Mouse (Mus musculus) heart, embryonic 16.5 days (tissue): ENCODE measurements at regions not wholly inside any gene's neighbourhood (a gene's known extent, or its start where the extent isn't known, plus 50 kb on each side); places are given as distances from the start of the nearest gene placed in this dataset.

ENCODE experiments used
- ATAC-seq: fragments of 200-750 bp; cut with Nextera tagmentation; replicated peaks from 2 replicates; pipeline ENCODE4 v1.8.0; 2017; ENCODE audit warnings: moderate number of reproducible peaks; ENCODE audit not compliant: insufficient read depth, low FRiP score; ENCODE audit errors: extremely low read depth
- H3K27ac ChIP-seq: fragments of 300-500 bp; sonication (generic); 2 replicates; pipeline ENCODE4 v1.5.1; 2014; ENCODE audit warnings: mild to moderate bottlenecking, low read length, control low read depth, moderate library complexity
- H3K27me3 ChIP-seq: fragments of 300-500 bp; sonication (generic); 2 replicates; pipeline ENCODE4 v1.6.1; 2014; ENCODE audit warnings: low read length, mixed read lengths; ENCODE audit not compliant: control insufficient read depth, insufficient read depth
- H3K36me3 ChIP-seq: fragments of 300-500 bp; sonication (generic); 2 replicates; pipeline ENCODE4 v1.6.1; 2014; ENCODE audit not compliant: control insufficient read depth, insufficient read depth
- H3K4me1 ChIP-seq: fragments of 300-500 bp; sonication (generic); 2 replicates; pipeline ENCODE4 v1.6.1; 2014; ENCODE audit warnings: low read length, mixed read lengths; ENCODE audit not compliant: control insufficient read depth, insufficient read depth
- H3K4me2 ChIP-seq: fragments of 300-500 bp; sonication (generic); 2 replicates; pipeline ENCODE4 v1.6.1; 2014; ENCODE audit warnings: low read depth, mild to moderate bottlenecking, control low read depth, low read length
- H3K4me3 ChIP-seq: fragments of 300-500 bp; sonication (generic); 2 replicates; pipeline ENCODE4 v1.5.1; 2014; ENCODE audit warnings: mild to moderate bottlenecking, control low read depth, low read length
- H3K9ac ChIP-seq: fragments of 300-500 bp; sonication (generic); 2 replicates; pipeline ENCODE4 v1.6.1; 2014; ENCODE audit warnings: low read length, control low read depth
- H3K9me3 ChIP-seq: fragments of 300-500 bp; sonication (generic); replicated peaks from 2 replicates; pipeline ENCODE4 v1.6.1; 2016; ENCODE audit warnings: low read length; ENCODE audit not compliant: control insufficient read depth
- WGBS: fragments of 180-500 bp; shearing (Covaris S2); extraction: QIAGEN DNeasy Blood & Tissue Kit; methylation state at CpG from one replicate; pipeline ENCODE4 v1.1.7; 2014; 5-methylcytosine and 5-hydroxymethylcytosine counted together

DNA sequence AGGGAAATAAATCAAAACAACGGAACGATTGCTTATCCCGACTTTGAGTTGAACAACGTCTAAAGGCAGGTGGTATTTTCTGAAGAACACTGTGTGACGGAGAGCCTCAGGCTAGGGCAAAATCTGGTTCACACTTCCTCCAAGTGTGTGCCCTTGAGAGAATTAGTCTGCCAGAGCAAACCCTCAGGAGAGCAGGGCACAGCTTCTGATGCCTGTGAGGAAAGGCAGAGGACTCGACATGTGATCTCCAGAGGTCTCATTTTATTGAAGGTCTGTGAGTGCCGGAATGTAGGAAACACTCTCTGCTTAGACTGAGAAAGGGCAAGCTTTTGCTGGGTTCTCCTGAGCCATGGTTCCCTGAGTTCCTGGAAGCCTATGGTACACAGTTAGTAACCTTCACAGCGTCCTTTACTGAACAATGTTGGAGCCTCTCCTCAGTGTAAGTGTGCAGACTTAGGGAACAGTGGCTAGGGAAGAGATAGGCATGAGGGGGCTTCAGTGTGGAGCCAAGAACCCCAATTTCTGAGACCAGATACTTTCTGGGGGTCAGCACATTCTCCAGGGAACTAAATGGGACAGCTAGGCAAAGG lies 77.1 kb downstream of the Cd24a start:
- H3K4me3 ChIP-seq, result no peak overlapping the region
- H3K4me2 ChIP-seq, result no peak overlapping the region
- H3K27ac ChIP-seq, result peak overlapping the region; percentile 9; the same call in 1 of the 2 replicates
- peaks cover 5% of the 10 kb centered on the region; the same call in 1 of the 2 replicates for H3K4me1 ChIP-seq
- H3K27me3 ChIP-seq, result no peaks in the 10 kb centered on the region
- H3K9ac ChIP-seq, result no peak overlapping the region
- H3K36me3 ChIP-seq, result no peaks in the 10 kb centered on the region
- 41% methylated on average over 8 of the region's 8 CpGs for WGBS
- ATAC-seq, result no peak; the same call in 1 of the 2 replicates
- H3K9me3 ChIP-seq, result peaks cover 2% of the 10 kb centered on the region

DNA sequence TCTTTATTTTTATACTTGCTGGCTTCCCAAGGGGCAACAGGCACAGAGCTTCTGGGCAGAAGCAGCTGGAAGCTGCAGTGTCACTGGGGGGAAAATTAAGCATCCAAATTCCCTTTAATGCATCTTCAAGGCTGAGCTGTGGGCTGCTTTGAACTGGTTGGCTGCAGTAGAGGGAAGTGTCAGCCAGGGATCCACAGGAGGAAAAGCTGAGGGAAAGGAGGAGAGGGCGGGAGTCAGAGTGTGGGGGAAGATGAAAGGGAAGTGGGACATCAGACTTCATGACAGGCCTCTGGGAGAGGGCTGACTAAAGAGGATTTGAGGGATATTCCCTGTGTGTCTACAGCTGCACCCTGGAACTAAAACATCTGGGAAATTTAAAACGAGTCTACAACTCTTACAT lies 77.6 kb downstream of the Cd24a start:
- Histone ChIP-seq H3K4me1 (peaks cover 5% of the 10 kb centered on the region; the same call in 1 of the 2 replicates), H3K4me2 (no peak overlapping the region), H3K9ac (no peak overlapping the region), H3K27me3 (no peaks in the 10 kb centered on the region), H3K27ac (peak overlapping the region; percentile 9; the same call in 1 of the 2 replicates), H3K36me3 (no peaks in the 10 kb centered on the region), H3K9me3 (peaks cover 2% of the 10 kb centered on the region), H3K4me3 (no peak overlapping the region)
- 56% methylated on average over 2 of the region's 2 CpGs for WGBS
- ATAC-seq, result 0 out of 2 replicates have a peak, but pooled peaks have one; percentile 28

DNA sequence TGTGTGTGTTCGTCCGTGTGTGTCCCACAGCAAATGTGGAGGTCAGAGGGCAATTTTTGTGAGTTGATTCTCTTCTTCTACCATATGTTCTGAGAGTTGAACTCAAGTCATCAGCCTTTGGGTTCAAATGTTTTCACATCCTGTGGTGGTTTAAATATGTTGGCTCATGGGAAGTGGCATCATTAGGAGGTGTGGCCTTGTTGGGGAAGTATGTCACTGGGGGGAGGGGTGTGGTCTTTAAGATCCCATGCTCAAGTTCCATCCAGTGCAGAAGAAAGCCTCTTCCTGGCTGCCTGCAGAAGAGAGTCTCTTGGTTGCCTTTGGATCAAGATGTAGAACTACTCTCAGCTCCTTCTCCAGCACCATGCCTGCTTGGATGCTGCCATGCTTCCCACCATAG lies 78.1 kb downstream of the Cd24a start:
- 72% methylated on average over 2 of the region's 2 CpGs for WGBS
- Histone ChIP-seq H3K9ac (no peak overlapping the region), H3K4me2 (no peak overlapping the region), H3K4me1 (peaks cover 5% of the 10 kb centered on the region; the same call in 1 of the 2 replicates), H3K27me3 (no peaks in the 10 kb centered on the region), H3K9me3 (peaks cover 2% of the 10 kb centered on the region), H3K4me3 (no peak overlapping the region), H3K36me3 (no peaks in the 10 kb centered on the region), H3K27ac (no peak overlapping the region)
- no peak for ATAC-seq

DNA sequence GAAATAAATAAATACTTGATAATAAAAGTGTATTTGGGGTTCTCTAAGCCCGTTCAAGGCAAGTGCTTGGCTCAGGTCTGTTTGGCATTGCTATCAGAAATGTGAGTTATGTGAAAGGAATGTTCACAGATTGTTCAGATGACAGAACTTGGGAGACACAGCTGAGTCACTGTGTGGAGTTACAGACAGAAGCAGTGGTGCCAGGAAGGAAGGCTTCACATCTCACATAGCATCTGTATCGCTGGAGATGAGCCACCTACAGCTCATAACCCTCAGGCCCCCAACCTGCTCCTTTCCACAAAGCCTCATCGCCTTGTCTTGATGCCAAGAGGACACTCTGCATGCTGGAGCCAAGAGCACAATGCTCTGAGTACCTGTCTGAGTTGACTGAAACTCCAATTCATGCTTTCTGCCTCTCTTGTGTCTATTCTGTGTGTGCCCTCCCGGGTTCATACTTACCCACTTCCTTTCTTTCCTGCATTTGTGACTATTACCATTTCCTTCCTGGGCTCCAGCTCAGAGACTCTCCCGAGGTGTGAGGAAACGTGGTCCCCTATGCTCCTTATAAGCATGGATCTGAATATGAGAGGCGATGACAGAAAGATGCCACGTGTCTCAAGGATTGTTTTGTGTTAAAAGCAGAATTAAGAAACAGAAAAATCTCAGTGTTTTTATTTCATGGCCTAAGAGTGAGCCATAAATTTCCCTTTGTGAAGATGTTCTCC lies 79.6 kb downstream of the Cd24a start:
- H3K9ac ChIP-seq, result no peak overlapping the region
- H3K4me1 ChIP-seq, result peaks cover 5% of the 10 kb centered on the region; the same call in 1 of the 2 replicates
- no peak; the same call in 1 of the 2 replicates for ATAC-seq
- no peak overlapping the region for H3K4me3 ChIP-seq
- H3K27me3 ChIP-seq, result no peaks in the 10 kb centered on the region
- H3K36me3 ChIP-seq, result no peaks in the 10 kb centered on the region
- H3K27ac ChIP-seq, result no peak overlapping the region
- peaks cover 2% of the 10 kb centered on the region for H3K9me3 ChIP-seq
- H3K4me2 ChIP-seq, result no peak overlapping the region
- 53% methylated on average over 8 of the region's 8 CpGs for WGBS

DNA sequence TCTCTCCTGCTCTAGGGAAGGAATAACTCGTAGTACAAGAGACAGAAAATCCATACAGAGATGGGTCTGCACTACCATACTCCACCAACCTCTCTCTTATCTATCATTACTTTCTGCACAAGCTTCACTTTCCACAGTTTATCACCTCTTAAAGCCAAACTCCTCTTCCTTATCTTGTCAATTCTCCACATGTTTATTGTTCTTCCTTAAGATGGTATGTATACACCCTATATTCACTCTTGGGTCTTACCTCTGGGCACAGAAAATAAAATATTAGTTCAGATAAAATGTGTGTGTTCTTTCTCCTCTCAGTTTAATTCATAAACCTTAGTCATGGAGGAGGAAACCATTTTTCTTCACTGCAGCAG lies 80.1 kb downstream of the Cd24a start:
- 83% methylated on average over 1 of the region's 1 CpGs for WGBS
- no peak overlapping the region for H3K4me3 ChIP-seq
- no peak overlapping the region for H3K4me2 ChIP-seq
- peaks cover 2% of the 10 kb centered on the region for H3K9me3 ChIP-seq
- ATAC-seq, result no peak
- no peak overlapping the region for H3K27ac ChIP-seq
- peaks cover 5% of the 10 kb centered on the region; the same call in 1 of the 2 replicates for H3K4me1 ChIP-seq
- no peaks in the 10 kb centered on the region for H3K36me3 ChIP-seq
- no peak overlapping the region for H3K9ac ChIP-seq
- no peaks in the 10 kb centered on the region for H3K27me3 ChIP-seq

DNA sequence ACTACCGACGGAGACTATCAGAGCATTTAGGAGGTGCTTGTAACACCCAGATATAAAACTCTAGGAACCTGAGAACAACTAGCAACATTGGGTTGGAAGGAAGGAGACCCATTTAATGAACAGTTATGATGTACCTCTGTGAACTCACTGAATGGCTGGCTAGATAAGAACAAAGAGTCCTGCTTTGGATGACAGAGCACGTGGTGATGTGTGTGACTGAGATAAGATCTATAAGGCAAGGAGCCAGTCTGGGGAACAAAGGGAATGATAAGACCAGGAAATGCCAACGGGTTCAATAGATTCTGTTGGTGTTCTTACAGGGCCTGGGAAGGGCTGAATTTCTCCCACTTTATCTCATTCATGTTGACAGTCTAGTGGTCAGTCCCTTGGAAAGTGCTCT lies 86.8 kb downstream of the Cd24a start:
- no peak overlapping the region for H3K27ac ChIP-seq
- H3K4me3 ChIP-seq, result no peak overlapping the region
- 48% methylated on average over 4 of the region's 4 CpGs for WGBS
- ATAC-seq, result no peak
- H3K4me1 ChIP-seq, result peaks cover 4% of the 10 kb centered on the region; the same call in 1 of the 2 replicates
- H3K4me2 ChIP-seq, result no peak overlapping the region
- no peaks in the 10 kb centered on the region for H3K36me3 ChIP-seq
- H3K9me3 ChIP-seq, result no peaks in the 10 kb centered on the region
- no peaks in the 10 kb centered on the region for H3K27me3 ChIP-seq
- no peak overlapping the region for H3K9ac ChIP-seq

DNA sequence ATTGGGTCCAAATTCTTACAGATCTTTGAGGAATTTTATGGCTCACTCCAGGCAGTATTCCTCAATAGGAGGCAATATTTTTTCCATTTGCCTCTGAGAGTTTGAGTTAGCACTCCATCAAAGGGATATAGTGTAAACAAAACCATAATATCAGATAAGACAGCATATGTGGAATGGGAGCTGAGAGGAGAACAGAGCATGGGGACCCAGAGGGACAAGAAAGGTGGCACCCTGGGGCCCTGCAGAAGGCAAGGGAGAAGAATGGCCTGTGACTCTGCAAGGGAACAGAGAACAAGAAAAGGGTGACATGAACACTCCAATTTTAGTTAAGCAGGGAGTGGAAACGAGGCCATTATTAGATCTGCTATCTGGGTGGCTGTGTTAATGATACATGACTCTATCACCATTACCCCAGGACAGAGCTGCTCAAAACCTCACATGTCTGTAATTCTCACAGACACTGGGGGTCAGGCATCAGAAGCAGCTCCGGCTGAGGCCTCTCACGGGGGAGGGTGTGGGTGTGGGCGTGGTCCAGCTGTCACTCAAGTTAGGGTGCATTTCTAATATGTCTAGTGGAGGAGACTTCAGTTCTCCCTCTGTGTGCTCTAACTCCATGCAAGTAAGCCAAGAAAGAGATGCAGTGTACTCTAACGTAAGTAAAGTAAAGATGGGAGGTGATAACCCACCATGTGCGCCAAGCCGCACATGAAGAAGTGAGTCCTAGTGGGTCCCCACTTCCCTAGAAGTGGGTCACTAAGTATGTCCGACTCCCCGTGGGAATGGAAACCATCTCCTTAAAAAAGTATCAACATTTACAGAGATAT lies 88.4 kb downstream of the Cd24a start:
- Histone ChIP-seq H3K27me3 (no peaks in the 10 kb centered on the region), H3K9ac (no peak overlapping the region), H3K36me3 (no peaks in the 10 kb centered on the region), H3K4me2 (peak overlapping the region; percentile 50; the same call in 1 of the 2 replicates), H3K4me1 (peaks cover 4% of the 10 kb centered on the region; the same call in 1 of the 2 replicates), H3K9me3 (no peaks in the 10 kb centered on the region), H3K4me3 (no peak overlapping the region), H3K27ac (no peak overlapping the region)
- WGBS, result 64% methylated on average over 9 of the region's 9 CpGs
- ATAC-seq, result no peak

DNA sequence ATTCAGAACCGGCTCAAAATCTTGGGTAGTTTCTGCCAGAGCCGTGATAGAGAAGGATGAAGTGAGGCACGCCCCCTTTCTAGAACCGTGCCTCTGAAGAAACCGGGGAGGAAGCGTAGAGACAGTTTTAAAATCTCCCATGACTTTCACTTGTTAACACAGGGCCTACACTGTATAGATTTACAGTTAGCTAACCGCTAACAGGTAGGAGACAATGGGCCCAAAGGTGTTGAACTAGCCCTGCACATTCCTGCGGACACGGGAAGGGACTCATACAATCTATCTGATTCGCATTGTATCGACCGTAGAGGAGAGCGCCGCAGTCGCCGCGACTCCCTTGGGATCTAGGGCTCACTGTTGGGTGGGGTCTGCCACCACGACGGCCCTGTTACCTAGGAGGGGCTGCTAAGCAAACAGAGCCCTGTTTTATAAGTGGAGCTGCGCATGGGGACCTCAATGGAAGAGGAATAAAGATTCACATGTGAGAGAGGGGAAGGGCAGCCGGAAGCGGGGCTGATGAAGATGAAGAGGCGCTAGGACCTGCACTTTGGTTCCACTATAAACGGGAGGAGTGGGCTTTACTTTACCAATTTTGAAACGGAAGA lies 89.1 kb downstream of the Cd24a start:
- Histone ChIP-seq H3K27me3 (no peaks in the 10 kb centered on the region), H3K4me2 (peak overlapping the region; percentile 50), H3K9ac (no peak overlapping the region), H3K4me1 (peaks cover 4% of the 10 kb centered on the region; the same call in 1 of the 2 replicates), H3K4me3 (peak overlapping the region; percentile 15), H3K9me3 (no peaks in the 10 kb centered on the region), H3K27ac (no peak overlapping the region), H3K36me3 (no peaks in the 10 kb centered on the region)
- ATAC-seq, result no peak
- WGBS, result 54% methylated on average over 25 of the region's 25 CpGs
